Mouse (Mus musculus): Measurements from ENCODE around the gene Rlf.
"Not testable (repeated sequence)": the region's sequence is repeated elsewhere in the genome, so short reads cannot be mapped to it uniquely, and the experiment has no call there.

The Rlf gene

DNA sequence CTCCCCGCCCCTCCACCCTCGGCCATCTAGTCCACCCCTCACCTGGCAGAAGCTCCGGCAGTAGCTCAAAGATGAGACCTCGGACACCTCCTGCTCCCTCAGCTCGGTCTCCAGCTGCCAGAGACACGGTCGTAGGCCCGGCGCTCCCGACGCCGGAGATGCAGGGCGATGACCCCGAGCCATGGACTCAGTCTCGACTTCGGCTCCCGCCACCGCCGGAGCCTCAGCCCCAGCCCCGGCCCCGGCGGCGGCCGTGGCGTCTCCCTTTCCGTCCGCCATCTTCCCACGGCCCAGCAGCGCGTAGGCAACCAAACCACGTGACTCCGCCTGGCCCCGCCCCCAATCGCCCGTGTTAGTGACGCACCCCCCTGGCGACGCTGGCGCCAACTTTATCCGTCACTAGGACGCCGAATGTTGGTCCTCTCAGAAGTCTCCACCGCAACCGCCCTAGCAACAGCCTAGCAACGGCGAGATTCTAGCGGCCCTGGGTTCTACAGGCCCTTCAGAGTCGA, at the start of gene Rlf:
Gene Rlf (minus strand): TSS at position 292 of the 512 bp plus-strand sequence.
- peak; percentile 100 for DNase-seq

DNA sequence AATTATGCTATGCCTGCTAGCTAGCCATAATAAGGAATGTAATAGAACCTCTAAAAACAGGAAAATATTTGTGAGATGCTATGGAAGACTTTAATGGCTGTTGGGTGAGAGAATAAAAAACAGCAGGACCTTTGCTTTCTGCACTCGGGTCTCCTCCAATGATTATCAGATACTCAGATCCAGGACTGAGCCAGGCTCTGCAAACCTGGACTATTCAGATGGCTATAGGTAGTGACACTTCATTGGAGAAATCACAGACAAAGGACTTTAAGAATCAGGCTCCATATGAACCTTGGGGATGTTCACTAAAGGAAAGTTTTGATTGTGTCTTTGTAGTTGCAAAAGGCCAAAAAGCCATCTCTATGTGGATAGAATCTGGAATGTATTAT, 26.7 kb upstream of the Rlf start:
- DNase-seq, result no peak

GRCm38 (mm10) chr4:121240637-121241611, 26.0 kb upstream of the Rlf start:
- peak; percentile 27 for DNase-seq

DNA sequence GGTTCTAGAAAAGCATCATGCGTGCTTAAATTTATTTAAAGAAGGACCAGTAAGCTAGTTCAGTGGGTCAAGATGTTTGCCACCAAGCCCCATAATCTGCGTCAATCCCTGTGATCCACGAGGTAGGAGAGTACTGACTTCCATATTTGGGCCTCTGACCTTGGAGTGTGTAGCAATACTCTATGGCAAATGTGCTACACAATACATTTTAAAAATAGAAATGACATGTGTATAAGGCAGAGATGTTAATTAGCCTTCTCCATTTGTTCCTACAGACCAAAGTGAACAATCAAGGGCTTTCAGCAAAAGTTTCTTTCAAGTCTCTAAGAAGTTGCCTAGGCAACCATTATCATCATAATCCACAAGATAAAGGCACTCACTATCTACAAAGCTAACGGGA, 25.0 kb upstream of the Rlf start:
- no peak for DNase-seq

DNA sequence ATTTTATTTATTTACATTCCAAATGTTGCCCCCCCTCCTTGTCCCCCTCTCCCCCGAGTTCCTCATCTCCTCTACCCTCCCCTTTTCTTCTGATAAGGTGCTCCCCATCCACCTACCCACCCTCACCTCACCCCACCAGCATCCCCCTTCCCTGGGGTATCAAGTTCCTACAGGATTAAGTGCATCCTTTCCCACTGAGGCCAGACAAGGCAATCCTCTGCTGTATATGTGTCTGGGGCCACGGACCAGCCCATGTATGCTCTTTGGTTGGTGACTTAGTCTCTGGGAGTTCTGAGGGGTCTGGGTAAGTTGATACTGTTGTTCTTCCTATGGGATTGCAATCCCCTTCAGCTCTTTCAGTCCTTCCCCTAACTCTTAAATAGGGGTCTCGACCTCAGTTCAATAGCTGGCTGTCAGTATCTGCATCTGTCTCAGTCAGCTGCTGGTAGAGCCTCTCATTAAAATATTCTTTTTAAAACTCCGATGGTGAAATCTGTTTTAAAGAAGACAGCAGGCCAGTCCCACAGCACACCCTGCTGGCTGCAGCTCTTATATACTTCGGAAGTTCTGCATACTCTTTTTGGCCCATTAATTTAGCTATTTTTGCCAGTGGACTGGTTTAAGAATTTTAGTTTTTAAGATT, 17.0 kb upstream of the Rlf start:
- DNase-seq, result peak; percentile 75

DNA sequence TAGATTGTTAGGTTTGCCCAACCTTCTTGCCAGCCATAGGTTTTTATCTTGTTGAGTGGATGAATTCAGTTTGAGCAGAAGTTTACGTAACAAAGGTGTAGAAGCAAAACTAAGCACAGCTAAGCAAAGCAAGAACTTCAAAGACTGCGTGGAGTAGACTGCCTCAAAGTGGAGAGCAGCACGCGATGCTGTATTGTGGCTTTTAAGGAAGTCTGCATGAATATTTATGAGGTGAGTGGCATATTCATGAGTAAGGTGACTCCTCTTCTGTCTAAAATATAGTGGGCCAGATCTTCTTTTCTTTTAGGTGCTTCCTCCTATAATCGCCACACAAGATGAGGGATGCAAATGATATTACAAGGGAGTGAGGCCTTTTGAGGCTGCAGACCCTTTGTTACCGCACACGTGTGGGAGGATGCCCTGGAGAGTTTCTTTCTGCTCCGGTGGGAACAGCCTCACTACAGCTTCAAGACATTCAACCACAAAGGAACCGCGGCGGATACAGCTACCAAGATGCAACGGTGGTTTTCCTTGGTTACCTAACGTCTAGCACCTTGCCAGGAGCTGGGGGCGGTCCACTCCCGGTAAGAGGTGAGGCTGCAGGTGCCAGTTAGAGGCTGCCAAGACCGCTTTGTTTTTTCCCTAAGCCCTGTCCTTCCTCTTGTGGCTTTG, 16.2 kb upstream of the Rlf start:
- DNase-seq, result no peak

DNA sequence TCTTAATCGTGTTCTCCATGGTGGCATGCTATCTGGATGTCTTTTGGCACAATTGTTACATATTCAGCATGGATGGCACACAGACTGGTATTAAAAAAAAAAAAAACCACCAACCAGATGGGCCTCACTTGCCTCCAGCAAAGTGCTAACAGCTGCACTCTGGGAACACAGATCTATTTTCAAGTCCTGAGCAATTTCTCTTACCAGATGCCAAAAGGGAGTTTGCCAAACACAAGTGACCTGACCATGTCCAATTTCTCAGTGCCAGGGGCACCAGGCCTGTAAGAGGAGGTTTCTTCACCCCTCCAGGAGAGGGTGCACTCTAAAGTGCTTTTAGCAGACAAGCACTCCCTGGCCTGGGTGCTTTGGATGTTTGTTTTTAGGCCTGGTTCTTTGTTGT, 12.2 kb upstream of the Rlf start:
- no peak for DNase-seq

GRCm38 (mm10) chr4:121225177-121225576, 10.3 kb upstream of the Rlf start:
- no peak for DNase-seq

- DNase-seq, result no peak
These were observed 8.3 kb upstream of the Rlf start for GRCm38 (mm10) chr4:121223136-121223535.

DNA sequence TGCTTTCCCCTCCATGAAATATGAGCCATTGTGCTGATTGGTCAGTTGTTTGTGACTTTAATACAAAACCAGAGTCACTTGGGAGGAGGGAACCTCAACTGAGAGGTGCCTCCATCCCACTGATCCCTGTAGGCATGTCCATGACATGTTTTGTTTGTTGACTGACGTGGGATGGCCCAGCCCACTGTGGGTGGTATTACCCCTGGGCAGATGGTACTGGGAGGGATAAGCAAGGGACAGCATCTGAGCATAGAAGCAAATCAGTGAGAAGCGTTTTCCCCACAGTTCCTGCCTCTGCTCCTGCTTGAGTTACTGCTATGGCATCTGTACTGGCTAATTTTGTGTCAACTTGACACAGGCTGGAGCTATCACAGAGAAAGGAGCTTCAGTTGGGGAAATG, 1.3 kb upstream of the Rlf start:
- DNase-seq, result no peak

DNA sequence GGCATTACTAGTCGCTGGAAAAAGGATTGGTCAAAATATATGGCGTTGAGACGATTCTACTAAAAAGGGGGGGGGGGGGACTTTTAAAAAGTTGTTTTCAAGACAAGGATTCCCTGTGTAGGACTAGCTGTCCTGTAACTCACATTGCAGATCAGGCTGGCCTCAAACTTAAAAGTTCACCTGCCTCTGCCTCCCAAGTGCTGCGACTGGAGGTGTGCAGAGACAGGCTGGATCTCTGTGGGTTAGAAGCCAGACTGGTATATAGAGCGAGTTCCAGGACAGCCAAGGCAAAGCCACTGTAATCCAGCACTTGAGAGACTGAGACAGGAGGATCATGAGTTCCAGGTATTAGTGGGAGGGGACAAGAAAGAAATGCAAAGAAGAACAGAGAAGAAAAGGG, 605 bp upstream of the Rlf start:
- no peak for DNase-seq

GRCm38 (mm10) chr4:121213936-121214792, 720 bp downstream of the Rlf start:
- DNase-seq, result peak; percentile 73

GRCm38 (mm10) chr4:121208911-121209310, 6.0 kb downstream of the Rlf start:
- no peak for DNase-seq

- DNase-seq, result no peak
These were observed 17.0 kb downstream of the Rlf start for GRCm38 (mm10) chr4:121197856-121198255.

GRCm38 (mm10) chr4:121196995-121197394, 17.9 kb downstream of the Rlf start:
- DNase-seq, result no peak

GRCm38 (mm10) chr4:121196205-121196604, 18.7 kb downstream of the Rlf start:
- no peak for DNase-seq

DNA sequence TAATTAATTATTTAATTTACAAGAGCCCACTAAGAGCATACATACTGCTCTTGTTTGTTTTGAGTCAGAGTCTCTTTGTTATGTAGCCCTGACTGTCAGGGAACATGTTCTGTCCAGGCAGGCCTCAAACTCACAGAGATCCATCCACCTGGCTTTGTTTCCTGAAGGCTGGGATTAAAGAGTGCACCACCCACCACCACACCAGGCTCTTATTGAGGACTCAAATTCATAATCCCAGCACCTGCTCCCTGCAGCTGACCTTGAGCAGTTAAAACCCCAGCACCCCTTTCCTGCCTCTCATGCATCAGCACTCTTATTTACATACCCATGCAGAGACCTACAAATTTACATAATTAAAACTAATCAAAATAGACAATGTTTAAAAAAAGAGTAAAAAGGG, 20.1 kb downstream of the Rlf start:
- DNase-seq, result no peak

GRCm38 (mm10) chr4:121192306-121192705, 22.6 kb downstream of the Rlf start:
- no peak for DNase-seq

DNA sequence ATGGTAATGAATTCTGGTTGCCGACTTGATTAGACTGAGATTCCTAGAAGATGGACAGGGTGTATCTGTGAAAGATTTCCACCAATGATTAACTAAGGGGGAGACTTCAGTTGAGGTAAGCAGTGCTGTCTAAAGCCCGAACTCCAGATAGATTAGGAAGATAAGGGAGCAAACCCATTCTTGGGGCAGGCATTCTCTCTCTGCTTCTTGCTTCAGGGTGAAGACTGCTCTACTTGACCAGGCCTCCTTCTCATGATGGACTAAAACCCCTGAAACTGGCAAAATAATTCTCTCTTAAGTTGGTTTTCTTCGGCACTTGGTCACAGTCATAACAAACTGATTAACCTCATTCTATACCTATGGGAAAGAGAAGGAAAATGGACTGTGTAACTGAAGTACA, 25.5 kb downstream of the Rlf start:
- DNase-seq, result no peak

GRCm38 (mm10) chr4:121179669-121180068, 35.2 kb downstream of the Rlf start:
- no peak for DNase-seq

DNA sequence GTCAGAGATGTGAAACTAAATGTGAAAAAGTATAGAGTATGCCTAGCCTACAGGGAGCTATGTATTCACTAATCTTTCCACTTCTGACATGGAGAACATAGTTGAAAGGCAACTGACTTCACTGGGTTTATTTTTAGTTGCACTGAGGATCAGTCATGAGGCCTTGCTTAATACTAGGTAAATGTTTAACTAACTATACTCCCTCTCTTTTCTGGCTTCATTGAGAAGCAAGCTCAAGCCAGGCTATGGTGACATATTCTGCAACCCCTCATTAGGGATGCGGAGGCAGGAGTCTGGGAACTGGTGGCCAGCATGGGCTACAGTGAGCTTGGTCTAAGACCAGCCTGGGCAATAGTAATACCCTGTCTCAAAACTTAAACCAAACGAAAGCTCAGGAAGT, 47.2 kb downstream of the Rlf start:
- no peak for DNase-seq

DNA sequence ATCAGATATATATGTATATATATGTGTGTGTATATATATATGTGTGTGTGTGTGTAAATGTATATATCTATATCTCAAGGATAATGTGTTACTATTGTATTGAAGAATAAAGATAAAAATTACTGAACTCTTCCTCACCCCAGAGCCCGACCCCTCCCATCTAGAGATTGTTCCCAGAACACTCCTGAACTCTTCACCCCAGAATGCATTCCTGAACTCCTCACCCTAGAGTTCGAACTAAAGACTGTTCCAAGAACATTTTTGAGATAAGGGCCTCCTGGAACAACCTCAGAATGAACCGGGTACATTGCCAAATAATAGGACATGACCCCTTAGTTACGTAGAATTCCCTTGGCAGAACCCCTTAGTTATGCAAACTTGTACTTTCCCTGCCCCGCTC, 48.2 kb downstream of the Rlf start:
- not testable (repeated sequence) for DNase-seq
